Mouse (Mus musculus) limb, embryonic 10.5 days (tissue): ENCODE measurements around the gene Srgap3. TPM values are rescaled to one million over a fixed set of nuclear protein-coding genes. Genes with fewer than 3 reads are reported as not detected.
"Not testable (repeated sequence)": the region's sequence is repeated elsewhere in the genome, so short reads cannot be mapped to it uniquely, and the experiment has no call there.

ENCODE experiments used
- DNase-seq: peaks from one replicate; pipeline ENCODE4 v3.0.0-alpha.2; 2017; ENCODE audit warnings: low spot score
- H3K27ac ChIP-seq: fragments of 300-500 bp; sonication (generic); 2 replicates; pipeline ENCODE4 v1.5.1; 2016; ENCODE audit warnings: mild to moderate bottlenecking
- H3K27me3 ChIP-seq: fragments of 300-500 bp; sonication (generic); 2 replicates; pipeline ENCODE4 v1.6.1; 2016; ENCODE audit warnings: low read depth, mild to moderate bottlenecking; ENCODE audit not compliant: poor library complexity, severe bottlenecking
- H3K36me3 ChIP-seq: fragments of 300-500 bp; sonication (generic); 2 replicates; pipeline ENCODE4 v1.6.1; 2016; ENCODE audit warnings: mild to moderate bottlenecking, moderate library complexity
- H3K4me1 ChIP-seq: fragments of 300-500 bp; sonication (generic); 2 replicates; pipeline ENCODE4 v1.6.1; 2016
- H3K4me3 ChIP-seq: fragments of 300-500 bp; sonication (generic); 2 replicates; pipeline ENCODE4 v1.5.1; 2016; ENCODE audit warnings: mild to moderate bottlenecking, moderate library complexity
- H3K9me3 ChIP-seq: fragments of 300-500 bp; sonication (generic); replicated peaks from 2 replicates; pipeline ENCODE4 v1.6.1; 2016; ENCODE audit warnings: mild to moderate bottlenecking
- WGBS: fragments of 180-500 bp; shearing (Covaris S2); methylation state at CpG from one replicate; pipeline ENCODE4 v1.1.7; 2016; 5-methylcytosine and 5-hydroxymethylcytosine counted together
- polyA plus RNA-seq: library from polyadenylated mRNA; unstranded; fragments of >200 nt; fragmentation: Nextera tagmentation; extraction: Ambion mirVana; gene quantifications from 2 replicates; pipeline ENCODE4 v1.2.1, GENCODE M21; 2016

Gene Srgap3
- polyA plus RNA-seq, 1 experiment from 2014 or later = 3.8 TPM

- Histone ChIP-seq H3K9me3 (no peaks in the 10 kb centered on the region), H3K36me3 (no peaks in the 10 kb centered on the region), H3K4me3 (no peak overlapping the region), H3K27ac (no peak overlapping the region), H3K4me1 (peaks cover 17% of the 10 kb centered on the region), H3K27me3 (no peaks in the 10 kb centered on the region)
- DNase-seq = no peak
- WGBS = 92% methylated on average over 3 of the region's 3 CpGs
Observed at GRCm38 (mm10) chr6:112732434-112732833, 214.6 kb downstream of the Srgap3 start.

GRCm38 (mm10) chr6:112731386-112731785 is 215.7 kb downstream of the Srgap3 start:
- no peak overlapping the region for H3K4me3 ChIP-seq
- peaks cover 23% of the 10 kb centered on the region for H3K4me1 ChIP-seq
- no peak for DNase-seq
- no peaks in the 10 kb centered on the region for H3K36me3 ChIP-seq
- no peaks in the 10 kb centered on the region for H3K27me3 ChIP-seq
- no peaks in the 10 kb centered on the region for H3K9me3 ChIP-seq
- WGBS = 95% methylated on average over 10 of the region's 10 CpGs
- H3K27ac ChIP-seq = no peak overlapping the region

DNA sequence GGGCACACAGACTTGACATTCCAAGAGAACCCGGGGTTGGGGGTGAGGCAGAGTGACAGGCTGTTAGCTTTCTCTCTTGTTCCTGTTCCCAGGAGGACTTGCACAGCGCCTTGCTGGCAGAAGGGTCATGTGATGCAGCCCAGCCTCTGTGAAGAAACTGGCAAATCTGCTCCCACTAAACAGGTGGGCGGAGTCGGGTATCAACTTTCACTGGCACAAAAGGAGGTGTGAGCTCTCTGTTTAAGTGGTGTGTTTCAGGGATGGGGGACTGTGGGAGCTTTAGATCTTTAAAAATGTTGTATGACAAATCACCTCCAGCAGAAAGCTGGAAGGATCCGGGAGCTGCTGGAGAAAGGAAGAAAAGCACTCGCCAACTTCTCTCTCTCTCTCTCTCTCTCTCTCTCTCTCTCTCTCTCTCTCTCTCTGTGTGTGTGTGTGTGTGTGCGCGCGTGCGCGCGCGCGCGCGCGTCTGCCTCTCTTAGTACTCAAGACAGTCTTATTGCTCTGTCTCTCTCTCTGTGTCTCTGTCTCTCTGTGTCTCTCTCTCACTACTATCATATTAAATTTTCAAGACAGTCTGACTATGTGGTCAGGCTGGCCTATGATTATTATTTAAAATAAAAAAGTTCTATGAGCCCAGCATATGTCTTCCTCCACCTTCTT is 218.2 kb downstream of the Srgap3 start:
- Histone ChIP-seq H3K4me3 (peak overlapping the region; percentile 46), H3K27me3 (no peaks in the 10 kb centered on the region), H3K4me1 (peaks cover 23% of the 10 kb centered on the region), H3K27ac (peak overlapping the region; percentile 84), H3K36me3 (no peaks in the 10 kb centered on the region), H3K9me3 (no peaks in the 10 kb centered on the region)
- WGBS = 8% methylated on average over 17 of the region's 17 CpGs
- peak; percentile 89 for DNase-seq

DNA sequence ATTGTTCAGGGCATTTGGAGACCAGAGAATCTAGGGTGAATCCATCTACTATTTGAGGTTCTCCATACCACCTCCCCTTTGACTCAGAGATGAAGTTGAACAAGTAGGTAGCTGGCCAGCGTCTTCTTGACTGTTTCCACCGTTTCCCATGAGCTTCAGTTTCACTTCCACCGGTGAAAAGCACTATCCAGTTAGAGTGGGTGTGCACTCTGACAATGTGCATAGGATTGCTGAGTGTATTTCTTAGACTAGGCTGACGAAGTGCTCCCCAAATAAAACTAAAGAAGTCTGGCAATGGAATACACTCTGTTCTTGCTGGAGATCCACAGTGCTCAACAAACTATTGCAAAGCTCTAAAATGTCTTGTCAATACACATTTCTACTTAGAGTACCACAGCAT is 221.6 kb downstream of the Srgap3 start:
- Histone ChIP-seq H3K4me3 (no peak overlapping the region), H3K9me3 (no peaks in the 10 kb centered on the region), H3K36me3 (no peaks in the 10 kb centered on the region), H3K27ac (no peak overlapping the region), H3K4me1 (peaks cover 23% of the 10 kb centered on the region), H3K27me3 (no peaks in the 10 kb centered on the region)
- WGBS = 89% methylated on average over 4 of the region's 4 CpGs
- DNase-seq = no peak

- Histone ChIP-seq H3K9me3 (no peaks in the 10 kb centered on the region), H3K27me3 (no peaks in the 10 kb centered on the region), H3K27ac (no peak overlapping the region), H3K36me3 (no peaks in the 10 kb centered on the region), H3K4me1 (no peaks in the 10 kb centered on the region), H3K4me3 (no peak overlapping the region)
- WGBS = 93% methylated on average over 5 of the region's 5 CpGs
- no peak for DNase-seq
Observed at GRCm38 (mm10) chr6:112720409-112721080, 226.5 kb downstream of the Srgap3 start.

DNA sequence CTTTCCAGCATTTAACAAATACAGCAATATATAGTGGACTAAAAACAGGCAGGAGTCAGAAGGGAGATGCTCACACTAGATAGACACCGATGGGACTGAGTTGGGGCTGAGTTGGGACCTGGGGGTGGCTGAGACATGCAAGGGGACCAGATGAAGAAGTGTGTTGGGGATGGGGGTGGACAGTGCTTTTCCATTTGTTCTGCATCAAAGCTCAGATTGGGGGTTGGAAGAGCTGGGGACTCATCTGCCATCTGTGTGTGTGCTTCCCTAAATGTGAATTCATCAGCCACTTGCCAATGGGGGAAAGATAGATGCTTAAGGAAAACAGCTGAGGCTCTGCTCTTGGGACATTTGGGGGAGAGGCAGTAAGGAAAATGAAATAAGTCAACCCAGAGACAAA is 227.1 kb downstream of the Srgap3 start:
- H3K9me3 ChIP-seq = no peaks in the 10 kb centered on the region
- H3K27me3 ChIP-seq = no peaks in the 10 kb centered on the region
- no peak overlapping the region for H3K4me3 ChIP-seq
- H3K36me3 ChIP-seq = no peaks in the 10 kb centered on the region
- no peaks in the 10 kb centered on the region for H3K4me1 ChIP-seq
- DNase-seq = no peak
- no peak overlapping the region for H3K27ac ChIP-seq
- 97% methylated on average over 1 of the region's 1 CpGs for WGBS

DNA sequence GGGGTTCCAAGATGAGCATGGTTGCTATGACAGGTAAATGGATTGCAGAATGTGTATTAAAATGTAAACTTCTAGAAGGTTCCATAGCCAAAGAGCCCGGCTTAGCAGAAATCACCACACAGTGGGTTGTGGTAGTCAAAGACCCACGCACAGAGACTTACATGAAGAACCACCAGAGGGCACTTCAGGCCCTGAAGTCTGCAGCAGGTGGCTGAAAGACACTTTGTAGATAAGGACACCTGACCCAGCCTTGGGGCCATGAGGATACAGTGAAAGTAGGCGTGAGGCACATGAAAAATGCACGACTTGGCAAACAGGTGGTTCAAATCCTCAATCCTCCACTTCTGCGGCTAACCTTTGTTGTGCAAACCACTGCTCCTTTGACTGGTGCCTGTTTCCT is 229.9 kb downstream of the Srgap3 start:
- Histone ChIP-seq H3K27ac (no peak overlapping the region), H3K9me3 (no peaks in the 10 kb centered on the region)
- DNase-seq = no peak

GRCm38 (mm10) chr6:112713951-112714350 is 233.1 kb downstream of the Srgap3 start:
- WGBS = 92% methylated on average over 3 of the region's 3 CpGs
- Histone ChIP-seq H3K27ac (no peak overlapping the region), H3K4me1 (no peaks in the 10 kb centered on the region), H3K4me3 (no peak overlapping the region), H3K36me3 (no peaks in the 10 kb centered on the region), H3K9me3 (no peaks in the 10 kb centered on the region), H3K27me3 (no peaks in the 10 kb centered on the region)
- DNase-seq = no peak

More for the DNA sequence above, 229.9 kb downstream of the Srgap3 start:
- H3K27me3 ChIP-seq = no peaks in the 10 kb centered on the region
- no peaks in the 10 kb centered on the region for H3K4me1 ChIP-seq
- no peaks in the 10 kb centered on the region for H3K36me3 ChIP-seq
- 69% methylated on average over 5 of the region's 5 CpGs for WGBS
- H3K4me3 ChIP-seq = no peak overlapping the region

DNA sequence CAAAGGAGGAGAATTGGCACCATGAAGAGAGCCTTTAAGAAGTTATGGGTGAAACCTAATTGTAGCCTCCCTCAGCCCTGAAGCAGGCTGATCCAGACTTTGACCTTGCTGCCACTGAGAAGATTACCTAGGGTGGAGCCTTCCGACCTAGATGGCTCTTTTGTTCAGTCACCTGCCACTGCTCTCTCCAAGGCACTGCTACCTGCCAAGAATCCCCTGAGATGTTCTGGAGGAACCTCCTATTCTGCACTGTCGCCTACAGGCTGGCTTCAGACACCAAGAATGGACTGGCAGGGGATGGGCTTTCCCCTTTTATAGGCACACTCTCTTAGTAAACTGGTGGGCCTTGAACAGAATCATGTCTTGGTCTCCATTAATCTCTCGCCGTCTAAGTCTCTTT is 244.8 kb downstream of the Srgap3 start:
- not testable (repeated sequence) for H3K4me1 ChIP-seq, H3K27ac ChIP-seq, H3K9me3 ChIP-seq, H3K36me3 ChIP-seq, DNase-seq, H3K4me3 ChIP-seq
- 83% methylated on average over 4 of the region's 4 CpGs for WGBS
- H3K27me3 ChIP-seq = peaks cover 13% of the 10 kb centered on the region; the same call in 1 of the 2 replicates

DNA sequence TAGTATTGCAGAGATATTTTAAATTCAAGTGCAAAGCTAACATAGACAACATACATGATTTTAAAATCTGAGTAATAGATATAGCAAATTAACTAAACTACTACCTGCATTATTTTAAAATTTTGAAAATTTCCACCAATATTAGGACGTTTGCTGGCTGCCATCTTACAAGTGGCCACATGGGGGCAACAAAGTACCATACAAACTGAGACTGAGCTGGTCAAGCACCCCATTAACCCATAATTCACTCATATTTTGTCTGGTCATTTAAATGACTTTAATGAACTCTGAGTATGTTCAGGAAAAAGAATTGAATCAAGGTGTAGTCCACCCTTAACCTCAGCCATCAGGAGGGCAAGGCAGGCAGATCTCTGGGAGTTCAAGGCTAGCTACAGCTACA is 246.7 kb downstream of the Srgap3 start:
- DNase-seq = peak; percentile 64
- peaks cover 7% of the 10 kb centered on the region for H3K4me1 ChIP-seq
- H3K36me3 ChIP-seq = no peaks in the 10 kb centered on the region
- 0% methylated on average over 1 of the region's 1 CpGs for WGBS
- H3K9me3 ChIP-seq = no peaks in the 10 kb centered on the region
- peaks cover 16% of the 10 kb centered on the region; the same call in 1 of the 2 replicates for H3K27me3 ChIP-seq
- H3K4me3 ChIP-seq = no peak overlapping the region
- H3K27ac ChIP-seq = no peak overlapping the region

GRCm38 (mm10) chr6:112699115-112699514 is 248.0 kb downstream of the Srgap3 start:
- no peak overlapping the region for H3K4me3 ChIP-seq
- H3K36me3 ChIP-seq = no peaks in the 10 kb centered on the region
- peaks cover 16% of the 10 kb centered on the region; the same call in 1 of the 2 replicates for H3K27me3 ChIP-seq
- no peak overlapping the region for H3K27ac ChIP-seq
- H3K9me3 ChIP-seq = no peaks in the 10 kb centered on the region
- H3K4me1 ChIP-seq = peaks cover 10% of the 10 kb centered on the region
- 56% methylated on average over 1 of the region's 1 CpGs for WGBS
- DNase-seq = no peak

- H3K27ac ChIP-seq = peak within 1 kb of the TSS; percentile 90
- peak; percentile 89 for DNase-seq
- peaks cover 21% of the 10 kb centered on the region for H3K36me3 ChIP-seq
- peaks cover 10% of the 10 kb centered on the region for H3K4me1 ChIP-seq
- H3K27me3 ChIP-seq = peaks cover 16% of the 10 kb centered on the region; the same call in 1 of the 2 replicates
- WGBS = 1% methylated on average over 77 of the region's 77 CpGs
- no peaks in the 10 kb centered on the region for H3K9me3 ChIP-seq
- peak within 1 kb of the TSS; percentile 76 for H3K4me3 ChIP-seq
Observed at GRCm38 (mm10) chr6:112696056-112696950, 250.8 kb downstream of the Srgap3 start, which contains the start of gene Rad18. TSS of gene Rad18 (minus strand) at chr6:112696686.

GRCm38 (mm10) chr6:112694492-112694891 is 252.6 kb downstream of the Srgap3 start:
- WGBS = 95% methylated on average over 5 of the region's 5 CpGs

More at GRCm38 (mm10) chr6:112694492-112694891, 252.6 kb downstream of the Srgap3 start:
- H3K9me3 ChIP-seq = no peaks in the 10 kb centered on the region
- H3K36me3 ChIP-seq = peaks cover 35% of the 10 kb centered on the region
- DNase-seq = no peak
- no peak overlapping the region for H3K4me3 ChIP-seq
- no peak overlapping the region for H3K27ac ChIP-seq
- peaks cover 10% of the 10 kb centered on the region for H3K4me1 ChIP-seq
- H3K27me3 ChIP-seq = peaks cover 16% of the 10 kb centered on the region; the same call in 1 of the 2 replicates
